Mouse (Mus musculus) hindbrain, embryonic 16.5 days (tissue): ENCODE data around the gene Zfp11. TPM values are rescaled to one million over a fixed set of nuclear protein-coding genes. Genes with fewer than 3 reads are reported as not detected.
"Not testable (repeated sequence)": the region's sequence is repeated elsewhere in the genome, so short reads cannot be mapped to it uniquely, and the experiment has no call there.

Source experiments
- ATAC-seq: fragments of 200-750 bp; cut with Nextera tagmentation; 2 replicates; pipeline ENCODE4 v1.8.0; 2017; ENCODE audit warnings: moderate TSS enrichment, moderate library complexity
- H3K27ac ChIP-seq: fragments of 300-500 bp; sonication (generic); 2 replicates; pipeline ENCODE4 v1.5.1; 2014; ENCODE audit warnings: low read depth, mild to moderate bottlenecking, control low read depth, low read length, moderate library complexity
- H3K27me3 ChIP-seq: fragments of 300-500 bp; sonication (generic); replicated peaks from 2 replicates; pipeline ENCODE4 v1.6.1; 2014; ENCODE audit warnings: low read length; ENCODE audit not compliant: control insufficient read depth, insufficient read depth
- H3K36me3 ChIP-seq: fragments of 300-500 bp; sonication (generic); 2 replicates; pipeline ENCODE4 v1.6.1; 2014; ENCODE audit warnings: mild to moderate bottlenecking, low read length, moderate library complexity, mixed read lengths; ENCODE audit not compliant: control insufficient read depth, insufficient read depth
- H3K4me1 ChIP-seq: fragments of 300-500 bp; sonication (generic); 2 replicates; pipeline ENCODE4 v1.6.1; 2014; ENCODE audit warnings: low read depth, low read length; ENCODE audit not compliant: control insufficient read depth, insufficient read depth
- H3K4me2 ChIP-seq: fragments of 300-500 bp; sonication (generic); 2 replicates; pipeline ENCODE4 v1.6.1; 2014; ENCODE audit warnings: mild to moderate bottlenecking, low read length, control low read depth, moderate library complexity
- H3K4me3 ChIP-seq: fragments of 300-500 bp; sonication (generic); 2 replicates; pipeline ENCODE4 v1.5.1; 2014; ENCODE audit warnings: mild to moderate bottlenecking, low read length, control low read depth, moderate library complexity
- H3K9ac ChIP-seq: fragments of 300-500 bp; sonication (generic); 2 replicates; pipeline ENCODE4 v1.6.1; 2014; ENCODE audit warnings: low read depth, mild to moderate bottlenecking, control low read depth, low read length, moderate library complexity
- H3K9me3 ChIP-seq: fragments of 300-500 bp; sonication (generic); 2 replicates; pipeline ENCODE4 v1.6.1; 2014; ENCODE audit warnings: mild to moderate bottlenecking, low read length, moderate library complexity; ENCODE audit not compliant: control insufficient read depth
- WGBS: fragments of 180-500 bp; shearing (Covaris S2); extraction: QIAGEN DNeasy Blood & Tissue Kit; methylation state at CpG from one replicate; pipeline ENCODE4 v1.1.7; 2014; 5-methylcytosine and 5-hydroxymethylcytosine counted together
- polyA plus RNA-seq: library from polyadenylated mRNA; unstranded; fragments of >200 nt; fragmentation: Nextera tagmentation; extraction: Ambion mirVana; gene quantifications from 2 replicates; pipeline ENCODE4 v1.2.1, GENCODE M21; 2015

Zfp11 gene
- polyA plus RNA-seq, 1 experiment from 2014 or later = 7.1 TPM

GRCm38 (mm10) chr5:129685141-129685540, 15.2 kb upstream of the Zfp11 start:
- H3K36me3 ChIP-seq, H3K27ac ChIP-seq, H3K4me3 ChIP-seq, H3K4me2 ChIP-seq, ATAC-seq, H3K4me1 ChIP-seq, H3K9me3 ChIP-seq, H3K27me3 ChIP-seq, H3K9ac ChIP-seq: not testable (repeated sequence)
- WGBS = 92% methylated on average over 5 of the region's 5 CpGs

- no peaks in the 10 kb centered on the region for H3K27me3 ChIP-seq
- ATAC-seq = peak; percentile 11; the same call in 1 of the 2 replicates
- under 1% methylated on average over 31 of the region's 31 CpGs for WGBS
Measured at GRCm38 (mm10) chr5:129669453-129670035, 355 bp downstream of the Zfp11 start.

GRCm38 (mm10) chr5:129667851-129668250, 2.0 kb downstream of the Zfp11 start:
- no peaks in the 10 kb centered on the region for H3K27me3 ChIP-seq
- 89% methylated on average over 4 of the region's 4 CpGs for WGBS
- no peaks in the 10 kb centered on the region for H3K36me3 ChIP-seq
- H3K9ac ChIP-seq = no peak overlapping the region
- no peak overlapping the region for H3K4me2 ChIP-seq
- no peaks in the 10 kb centered on the region for H3K9me3 ChIP-seq
- no peak overlapping the region for H3K27ac ChIP-seq
- no peak for ATAC-seq
- no peak overlapping the region for H3K4me3 ChIP-seq
- H3K4me1 ChIP-seq = peaks cover 9% of the 10 kb centered on the region

More at GRCm38 (mm10) chr5:129669453-129670035, 355 bp downstream of the Zfp11 start:
- Histone ChIP-seq H3K4me2 (peak overlapping the region; percentile 87), H3K27ac (peak overlapping the region; percentile 75), H3K4me3 (peak overlapping the region; percentile 73), H3K9me3 (peaks cover 3% of the 10 kb centered on the region; the same call in 1 of the 2 replicates), H3K36me3 (no peaks in the 10 kb centered on the region), H3K9ac (peak overlapping the region; percentile 91), H3K4me1 (peaks cover 9% of the 10 kb centered on the region)

- Histone ChIP-seq H3K4me1 (peaks cover 9% of the 10 kb centered on the region), H3K36me3 (no peaks in the 10 kb centered on the region), H3K4me3 (no peak overlapping the region), H3K4me2 (no peak overlapping the region), H3K9me3 (no peaks in the 10 kb centered on the region), H3K27ac (no peak overlapping the region), H3K27me3 (no peaks in the 10 kb centered on the region), H3K9ac (no peak overlapping the region)
- no peak for ATAC-seq
- whole genome bisulfite sequencing = 97% methylated on average over 10 of the region's 10 CpGs
Measured at GRCm38 (mm10) chr5:129666271-129666909, 3.5 kb downstream of the Zfp11 start.

GRCm38 (mm10) chr5:129664090-129664489, 5.8 kb downstream of the Zfp11 start:
- H3K27me3 ChIP-seq = no peaks in the 10 kb centered on the region
- no peak overlapping the region for H3K27ac ChIP-seq
- H3K9me3 ChIP-seq = no peaks in the 10 kb centered on the region
- ATAC-seq = no peak
- no peak overlapping the region for H3K4me3 ChIP-seq
- H3K36me3 ChIP-seq = peaks cover 2% of the 10 kb centered on the region; the same call in 1 of the 2 replicates
- H3K4me1 ChIP-seq = peaks cover 7% of the 10 kb centered on the region
- no peak overlapping the region for H3K4me2 ChIP-seq
- no peak overlapping the region for H3K9ac ChIP-seq
- WGBS = 92% methylated on average over 5 of the region's 5 CpGs

GRCm38 (mm10) chr5:129657931-129658330, 12.0 kb downstream of the Zfp11 start:
- H3K9ac ChIP-seq = no peak overlapping the region
- H3K9me3 ChIP-seq = no peaks in the 10 kb centered on the region
- H3K36me3 ChIP-seq = peaks cover 23% of the 10 kb centered on the region
- H3K4me3 ChIP-seq = no peak overlapping the region
- whole genome bisulfite sequencing = 91% methylated on average over 15 of the region's 15 CpGs
- H3K4me2 ChIP-seq = no peak overlapping the region
- no peak overlapping the region for H3K27ac ChIP-seq
- no peaks in the 10 kb centered on the region for H3K27me3 ChIP-seq
- no peaks in the 10 kb centered on the region for H3K4me1 ChIP-seq
- ATAC-seq = no peak

- 97% methylated on average over 10 of the region's 10 CpGs for WGBS
- Histone ChIP-seq H3K4me2 (no peak overlapping the region), H3K27me3 (no peaks in the 10 kb centered on the region), H3K9me3 (no peaks in the 10 kb centered on the region), H3K9ac (no peak overlapping the region), H3K36me3 (peaks cover 23% of the 10 kb centered on the region), H3K27ac (no peak overlapping the region), H3K4me1 (no peaks in the 10 kb centered on the region), H3K4me3 (no peak overlapping the region)
- no peak for ATAC-seq
Measured at GRCm38 (mm10) chr5:129657016-129657415, 12.9 kb downstream of the Zfp11 start.

- H3K4me2 ChIP-seq = no peak overlapping the region
- H3K27ac ChIP-seq = no peak overlapping the region
- no peak overlapping the region for H3K9ac ChIP-seq
- no peak for ATAC-seq
- H3K4me1 ChIP-seq = no peaks in the 10 kb centered on the region
- no peaks in the 10 kb centered on the region for H3K27me3 ChIP-seq
- peaks cover 2% of the 10 kb centered on the region; the same call in 1 of the 2 replicates for H3K36me3 ChIP-seq
- no peaks in the 10 kb centered on the region for H3K9me3 ChIP-seq
- 83% methylated on average over 5 of the region's 5 CpGs for WGBS
- no peak overlapping the region for H3K4me3 ChIP-seq
Measured at GRCm38 (mm10) chr5:129650858-129651257, 19.0 kb downstream of the Zfp11 start.

GRCm38 (mm10) chr5:129632270-129633250, 37.3 kb downstream of the Zfp11 start:
- not testable (repeated sequence) for H3K4me3 ChIP-seq, H3K27me3 ChIP-seq, H3K9me3 ChIP-seq, ATAC-seq, H3K9ac ChIP-seq, H3K27ac ChIP-seq, H3K4me1 ChIP-seq, H3K4me2 ChIP-seq, H3K36me3 ChIP-seq
- 78% methylated on average over 2 of the region's 2 CpGs for WGBS
